Mouse (Mus musculus) ES-Bruce4 (cell line): Measurements from ENCODE around the gene Tmem107. TPM values are rescaled to one million over a fixed set of nuclear protein-coding genes. Genes with fewer than 3 reads are reported as not detected.

Experiments used
- H3K27ac ChIP-seq: 2 replicates; pipeline ENCODE4 v1.5.1; 2012; ENCODE audit warnings: low read length, inconsistent platforms; ENCODE audit not compliant: insufficient read depth
- H3K27me3 ChIP-seq: 2 replicates; pipeline ENCODE4 v1.6.1; 2012; ENCODE audit warnings: mild to moderate bottlenecking, low read length, inconsistent platforms; ENCODE audit not compliant: control insufficient read depth, poor library complexity, insufficient read depth, severe bottlenecking
- H3K36me3 ChIP-seq: 2 replicates; pipeline ENCODE4 v1.6.1; 2012; ENCODE audit warnings: inconsistent platforms, mild to moderate bottlenecking, low read length, moderate library complexity; ENCODE audit not compliant: control insufficient read depth, poor library complexity, insufficient read depth, severe bottlenecking
- H3K4me1 ChIP-seq: one replicate; pipeline ENCODE4 v1.8.1; 2011; ENCODE audit warnings: low read length; ENCODE audit not compliant: control insufficient read depth, insufficient read depth
- H3K4me3 ChIP-seq: 2 replicates; pipeline ENCODE4 v1.5.1; 2011; ENCODE audit warnings: low read depth, mild to moderate bottlenecking, low read length
- H3K9ac ChIP-seq: 2 replicates; pipeline ENCODE4 v1.6.1; 2012; ENCODE audit warnings: low read depth, mild to moderate bottlenecking, inconsistent platforms; ENCODE audit not compliant: poor library complexity, severe bottlenecking
- H3K9me3 ChIP-seq: replicated peaks from 2 replicates; pipeline ENCODE4 v1.6.1; 2012; ENCODE audit warnings: mild to moderate bottlenecking, low read length, inconsistent platforms; ENCODE audit not compliant: control insufficient read depth, poor library complexity, insufficient read depth, severe bottlenecking
- CTCF ChIP-seq: IDR thresholded peaks from one replicate; pipeline ENCODE4 v1.8.1; 2011; ENCODE audit warnings: low read depth, low read length
- EP300 ChIP-seq: IDR thresholded peaks from 2 replicates; pipeline ENCODE4 v1.6.1; 2011; ENCODE audit warnings: low read depth, low read length; ENCODE audit not compliant: insufficient read depth
- POLR2A ChIP-seq: IDR thresholded peaks from one replicate; pipeline ENCODE4 v1.8.1; 2011; ENCODE audit warnings: low read length; ENCODE audit not compliant: insufficient read depth
- polyA plus RNA-seq: library from polyadenylated mRNA; stranded (reverse); fragments of >200 nt; gene quantifications from 2 replicates; pipeline ENCODE4 v1.2.4, GENCODE M21; 2011; ENCODE audit warnings: low read depth; ENCODE audit not compliant: missing spikeins, insufficient read depth, insufficient read length

Tmem107 gene
- polyA plus RNA-seq, 1 experiment = 17.1 TPM

GRCm38 (mm10) chr11:69073951-69074775 is 3.6 kb downstream of the Tmem107 start:
- Histone ChIP-seq H3K36me3 (no peaks in the 10 kb centered on the region), H3K27ac (peak overlapping the region; percentile 48), H3K4me3 (no peak overlapping the region)

GRCm38 (mm10) chr11:69074776-69075069 is 4.1 kb downstream of the Tmem107 start:
- H3K36me3 ChIP-seq = no peaks in the 10 kb centered on the region
- H3K27ac ChIP-seq = peak overlapping the region; percentile 48
- TF ChIP-seq POLR2A = no peak
- no peak for TF ChIP-seq EP300
- no peak for TF ChIP-seq CTCF
- no peaks in the 10 kb centered on the region for H3K9me3 ChIP-seq
- H3K9ac ChIP-seq = 0 out of 2 replicates have a peak overlapping the region, but pooled peaks have one; percentile 3
- H3K4me1 ChIP-seq = peaks cover 5% of the 10 kb centered on the region
- H3K27me3 ChIP-seq = no peaks in the 10 kb centered on the region
- H3K4me3 ChIP-seq = no peak overlapping the region

More at GRCm38 (mm10) chr11:69073951-69074775, 3.6 kb downstream of the Tmem107 start:
- peaks cover 5% of the 10 kb centered on the region for H3K4me1 ChIP-seq
- 0 out of 2 replicates have a peak overlapping the region, but pooled peaks have one; percentile 3 for H3K9ac ChIP-seq
- TF ChIP-seq EP300 (no peak), CTCF (no peak), POLR2A (no peak)
- H3K27me3 ChIP-seq = no peaks in the 10 kb centered on the region
- no peaks in the 10 kb centered on the region for H3K9me3 ChIP-seq

- Histone ChIP-seq H3K9me3 (no peaks in the 10 kb centered on the region), H3K9ac (peak overlapping the region; percentile 45), H3K27ac (peak overlapping the region; percentile 66; the same call in 1 of the 2 replicates), H3K27me3 (no peaks in the 10 kb centered on the region), H3K36me3 (no peaks in the 10 kb centered on the region), H3K4me3 (peak overlapping the region; percentile 71), H3K4me1 (peaks cover 5% of the 10 kb centered on the region)
- TF ChIP-seq EP300 = no peak
- TF ChIP-seq POLR2A = no peak
- no peak for TF ChIP-seq CTCF
Measured at GRCm38 (mm10) chr11:69075764-69076479, 5.3 kb downstream of the Tmem107 start.

- TF ChIP-seq EP300 = no peak
- no peak for TF ChIP-seq POLR2A
- TF ChIP-seq CTCF = no peak
- Histone ChIP-seq H3K9me3 (no peaks in the 10 kb centered on the region), H3K4me3 (no peak overlapping the region), H3K4me1 (peaks cover 5% of the 10 kb centered on the region), H3K9ac (peak overlapping the region; percentile 45; the same call in 1 of the 2 replicates), H3K27me3 (no peaks in the 10 kb centered on the region), H3K36me3 (no peaks in the 10 kb centered on the region), H3K27ac (no peak overlapping the region)
Measured at GRCm38 (mm10) chr11:69076572-69076971, 6.0 kb downstream of the Tmem107 start.

- peaks cover 5% of the 10 kb centered on the region for H3K4me1 ChIP-seq
- no peak overlapping the region for H3K4me3 ChIP-seq
Measured at GRCm38 (mm10) chr11:69077316-69077715, 6.7 kb downstream of the Tmem107 start.

GRCm38 (mm10) chr11:69078041-69078440 is 7.4 kb downstream of the Tmem107 start:
- Histone ChIP-seq H3K36me3 (no peaks in the 10 kb centered on the region), H3K9ac (no peak overlapping the region), H3K9me3 (no peaks in the 10 kb centered on the region), H3K4me1 (peaks cover 5% of the 10 kb centered on the region), H3K27ac (no peak overlapping the region), H3K4me3 (no peak overlapping the region), H3K27me3 (no peaks in the 10 kb centered on the region)
- TF ChIP-seq CTCF = no peak
- TF ChIP-seq EP300 = no peak
- no peak for TF ChIP-seq POLR2A

More at GRCm38 (mm10) chr11:69077316-69077715, 6.7 kb downstream of the Tmem107 start:
- no peak overlapping the region for H3K9ac ChIP-seq
- no peak for TF ChIP-seq POLR2A
- no peak for TF ChIP-seq CTCF
- no peaks in the 10 kb centered on the region for H3K36me3 ChIP-seq
- H3K27me3 ChIP-seq = no peaks in the 10 kb centered on the region
- no peaks in the 10 kb centered on the region for H3K9me3 ChIP-seq
- no peak overlapping the region for H3K27ac ChIP-seq
